Mouse (Mus musculus) hindbrain, embryonic 15.5 days (tissue): ENCODE results near the gene Phex. TPM values are rescaled to one million over a fixed set of nuclear protein-coding genes. Genes with fewer than 3 reads are reported as not detected.

Source experiments
- ATAC-seq: fragments of 200-750 bp; cut with Nextera tagmentation; 2 replicates; pipeline ENCODE4 v1.8.0; 2017; ENCODE audit warnings: low read depth, moderate number of reproducible peaks, moderate TSS enrichment; ENCODE audit not compliant: low FRiP score
- H3K27ac ChIP-seq: fragments of 300-500 bp; sonication (generic); replicated peaks from 2 replicates; pipeline ENCODE4 v1.5.1; 2015; ENCODE audit warnings: mild to moderate bottlenecking, inconsistent platforms
- H3K27me3 ChIP-seq: fragments of 300-500 bp; sonication (generic); 2 replicates; pipeline ENCODE4 v1.6.1; 2015; ENCODE audit warnings: control low read depth, inconsistent platforms
- H3K36me3 ChIP-seq: fragments of 300-500 bp; sonication (generic); 2 replicates; pipeline ENCODE4 v1.6.1; 2015; ENCODE audit warnings: control low read depth, inconsistent platforms
- H3K4me1 ChIP-seq: fragments of 300-500 bp; sonication (generic); replicated peaks from 2 replicates; pipeline ENCODE4 v1.6.1; 2015; ENCODE audit warnings: control low read depth, inconsistent platforms
- H3K4me2 ChIP-seq: fragments of 300-500 bp; sonication (generic); 2 replicates; pipeline ENCODE4 v1.6.1; 2015; ENCODE audit warnings: moderate library complexity, mild to moderate bottlenecking, inconsistent platforms
- H3K4me3 ChIP-seq: fragments of 300-500 bp; sonication (generic); 2 replicates; pipeline ENCODE4 v1.5.1; 2015; ENCODE audit warnings: mild to moderate bottlenecking, inconsistent platforms
- H3K9ac ChIP-seq: fragments of 300-500 bp; sonication (generic); 2 replicates; pipeline ENCODE4 v1.6.1; 2015; ENCODE audit warnings: inconsistent platforms
- H3K9me3 ChIP-seq: fragments of 300-500 bp; sonication (generic); 2 replicates; pipeline ENCODE4 v1.6.1; 2016; ENCODE audit warnings: control low read depth, inconsistent platforms
- whole genome bisulfite sequencing: fragments of 180-500 bp; shearing (Covaris S2); methylation state at CpG from one replicate; pipeline ENCODE4 v1.1.7; 2015; 5-methylcytosine and 5-hydroxymethylcytosine counted together
- microRNA-seq: library from miRNA; unstranded; fragments of <30 nt; microRNA quantifications from one replicate; pipeline ENCODE4, GENCODE M21; 2016
- polyA plus RNA-seq: library from polyadenylated mRNA; unstranded; fragments of >200 nt; fragmentation: Nextera tagmentation; extraction: Ambion mirVana; gene quantifications from 2 replicates; pipeline ENCODE4 v1.2.1, GENCODE M21; 2015

Gene Phex
- polyA plus RNA-seq, 1 experiment from 2014 or later = 0.18 TPM

- no peak for ATAC-seq
Measured at GRCm38 (mm10) chrX:157164142-157164541, 251.0 kb downstream of the Phex start.

GRCm38 (mm10) chrX:157163394-157163793 lies 251.7 kb downstream of the Phex start:
- Histone ChIP-seq H3K27me3 (no peaks in the 10 kb centered on the region), H3K4me1 (no peaks in the 10 kb centered on the region), H3K4me2 (no peak overlapping the region), H3K9me3 (no peaks in the 10 kb centered on the region), H3K9ac (no peak overlapping the region), H3K27ac (no peak overlapping the region), H3K36me3 (no peaks in the 10 kb centered on the region), H3K4me3 (no peak overlapping the region)
- 62% methylated on average over 2 of the region's 2 CpGs for WGBS
- no peak for ATAC-seq

More at GRCm38 (mm10) chrX:157164142-157164541, 251.0 kb downstream of the Phex start:
- Histone ChIP-seq H3K27me3 (no peaks in the 10 kb centered on the region), H3K27ac (no peak overlapping the region), H3K4me1 (no peaks in the 10 kb centered on the region), H3K9ac (no peak overlapping the region), H3K4me2 (no peak overlapping the region), H3K36me3 (no peaks in the 10 kb centered on the region), H3K4me3 (no peak overlapping the region), H3K9me3 (no peaks in the 10 kb centered on the region)
- 41% methylated on average over 3 of the region's 3 CpGs for WGBS

GRCm38 (mm10) chrX:157144675-157145074 lies 270.4 kb downstream of the Phex start:
- ATAC-seq = no peak

GRCm38 (mm10) chrX:157139601-157140000 lies 275.5 kb downstream of the Phex start:
- H3K36me3 ChIP-seq = no peaks in the 10 kb centered on the region
- no peak overlapping the region for H3K9ac ChIP-seq
- no peak overlapping the region for H3K27ac ChIP-seq
- no peak for ATAC-seq
- H3K4me2 ChIP-seq = no peak overlapping the region
- no peak overlapping the region for H3K4me3 ChIP-seq
- 51% methylated on average over 6 of the region's 6 CpGs for WGBS
- no peaks in the 10 kb centered on the region for H3K27me3 ChIP-seq
- no peaks in the 10 kb centered on the region for H3K9me3 ChIP-seq
- H3K4me1 ChIP-seq = no peaks in the 10 kb centered on the region

More at GRCm38 (mm10) chrX:157144675-157145074, 270.4 kb downstream of the Phex start:
- Histone ChIP-seq H3K27me3 (no peaks in the 10 kb centered on the region), H3K4me3 (no peak overlapping the region), H3K27ac (no peak overlapping the region), H3K4me2 (no peak overlapping the region), H3K9me3 (no peaks in the 10 kb centered on the region), H3K36me3 (no peaks in the 10 kb centered on the region), H3K9ac (no peak overlapping the region), H3K4me1 (no peaks in the 10 kb centered on the region)

Small RNAs within 50 kb of the gene (microRNA-seq; reads per million reads assigned to microRNA genes)
- not detected for gene Gm23798

Other genes with a start within 250 kb of the Phex start
- 138 and 142 TPM in 2 replicates for gene Sms, start 77.0 kb upstream of the Phex start, polyA plus RNA-seq
- 1.2 and 1.9 TPM in 2 replicates for gene Yy2, start 153.7 kb upstream of the Phex start, polyA plus RNA-seq
- 27.5 and 28.2 TPM in 2 replicates for gene Mbtps2, start 183.4 kb upstream of the Phex start, polyA plus RNA-seq